Comparison of ENCODE assay signal across 21 mouse cellular contexts in the genomic region with DNA sequence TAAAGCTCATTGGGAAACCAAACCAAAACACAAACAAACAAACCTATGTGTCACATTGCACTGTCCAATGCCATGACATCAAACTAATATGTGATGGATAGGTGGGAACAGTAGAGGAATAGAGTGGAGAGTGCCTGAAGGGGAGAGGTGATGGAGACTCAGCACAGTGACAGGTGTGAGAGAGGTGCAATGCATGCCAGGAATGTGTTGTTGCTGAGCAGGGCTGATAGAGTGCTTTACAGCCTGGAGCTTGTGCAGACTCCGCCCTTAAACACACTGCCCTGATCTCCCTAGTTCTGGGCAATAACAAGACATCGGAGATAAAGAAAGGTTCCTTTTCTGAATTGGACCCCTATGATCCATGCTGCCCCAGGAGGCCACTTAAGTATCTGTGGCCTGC. TPM values are rescaled to one million over a fixed set of nuclear protein-coding genes. Genes with fewer than 3 reads are reported as not detected.
DNase-seq lines count a peak whose midpoint lies in the region; ATAC-seq and TF ChIP-seq lines count a peak whose summit lies in the region.
"Had no signal": no experiment of that assay in that cellular context is flagged by ENCODE, and none has a peak within 500 bp of the region (broad histone marks: within the 10 kb centered on the region; RNA-seq: fewer than 3 reads in every experiment).

No protein-coding gene starts in this region.

- ATAC-seq in megakaryocyte, adult 5-6 weeks (ENCODE audit: poor library complexity, severe bottlenecking): no peak
- peak; percentile 7; the same call in 1 of the 2 replicates for ATAC-seq in liver, postnatal 0 days
- ATAC-seq: activated CD4-positive, CD25-positive, alpha-beta regulatory T cell, adult 4 months; forebrain, embryonic 14.5 days had no signal

- H3K27ac ChIP-seq in layer of hippocampus, adult 2 months: peak overlapping the region; percentile 94; the same call in 1 of the 2 replicates
- no peak overlapping the region for H3K27ac ChIP-seq in liver, postnatal 0 days (ENCODE audit: low read depth)
- H3K27ac ChIP-seq: embryonic facial prominence, embryonic 12.5 days; embryonic facial prominence, embryonic 15.5 days; heart, adult 2 months; hindbrain, embryonic 12.5 days; hindbrain, embryonic 15.5 days had no signal

- no peak for TF ChIP-seq CTCF in layer of hippocampus, adult 2 months (conservative IDR thresholded peaks at IDR 0.05)
- no peak for TF ChIP-seq CTCF in liver, postnatal 0 days (IDR thresholded peaks at IDR 0.05; ENCODE audit: low read depth)

- no peak overlapping the region for H3K4me3 ChIP-seq in layer of hippocampus, adult 2 months
- peak overlapping the region; percentile 21 for H3K4me3 ChIP-seq in megakaryocyte, embryonic 14.5 days (replicated peaks)
- H3K4me3 ChIP-seq in liver, postnatal 0 days (ENCODE audit: low read depth, low read length): no peak overlapping the region
- H3K4me3 ChIP-seq: embryonic facial prominence, embryonic 12.5 days; embryonic facial prominence, embryonic 15.5 days; heart, adult 2 months; hindbrain, embryonic 12.5 days; hindbrain, embryonic 15.5 days had no signal

- DNase-seq in layer of hippocampus, adult 2 months (ENCODE audit: low spot score in 2 of 2): no peak
- no peak for DNase-seq in layer of hippocampus, adult 18-20 months (ENCODE audit: low spot score in 2 of 2)
- no peak for DNase-seq in liver, postnatal 0 days
- no peak for DNase-seq in cerebellum, postnatal 25 days
- DNase-seq in cerebellum, postnatal 14 days: no peak
- DNase-seq: adrenal gland, adult 8-10 months; adrenal gland, postnatal 25 days; cerebellum, adult 11-12 months; cerebellum, adult 8-10 months; cerebellum, postnatal 10 days; gastrocnemius, postnatal 25 days; heart, adult 2 months had no signal

- no peaks in the 10 kb centered on the region for H3K9me3 ChIP-seq in megakaryocyte, embryonic 14.5 days
- no peaks in the 10 kb centered on the region for H3K9me3 ChIP-seq in liver, postnatal 0 days (ENCODE audit: low read length)
- H3K9me3 ChIP-seq: embryonic facial prominence, embryonic 12.5 days; embryonic facial prominence, embryonic 15.5 days; hindbrain, embryonic 12.5 days; hindbrain, embryonic 15.5 days had no signal

- H3K9ac ChIP-seq in liver, postnatal 0 days (replicated peaks): no peak overlapping the region
- H3K9ac ChIP-seq: embryonic facial prominence, embryonic 12.5 days; embryonic facial prominence, embryonic 15.5 days; hindbrain, embryonic 12.5 days; hindbrain, embryonic 15.5 days had no signal

- WGBS in liver, postnatal 0 days (ENCODE audit: insufficient replicate concordance): 85% methylated on average over 2 of the region's 2 CpGs

- no peaks in the 10 kb centered on the region for H3K36me3 ChIP-seq in megakaryocyte, embryonic 14.5 days (replicated peaks; ENCODE audit: low read length)
- H3K36me3 ChIP-seq in liver, postnatal 0 days (replicated peaks; ENCODE audit: insufficient read depth, low read length): no peaks in the 10 kb centered on the region
- H3K36me3 ChIP-seq: embryonic facial prominence, embryonic 12.5 days; embryonic facial prominence, embryonic 15.5 days; hindbrain, embryonic 12.5 days; hindbrain, embryonic 15.5 days had no signal

- peaks cover 3% of the 10 kb centered on the region for H3K27me3 ChIP-seq in megakaryocyte, embryonic 14.5 days (replicated peaks)
- H3K27me3 ChIP-seq in liver, postnatal 0 days (ENCODE audit: insufficient read depth, low read length): no peaks in the 10 kb centered on the region
- H3K27me3 ChIP-seq: embryonic facial prominence, embryonic 12.5 days; embryonic facial prominence, embryonic 15.5 days; hindbrain, embryonic 12.5 days; hindbrain, embryonic 15.5 days had no signal

- TF ChIP-seq EP300 in liver, postnatal 0 days (IDR thresholded peaks at IDR 0.05; ENCODE audit: low read depth): no peak

- no peak overlapping the region for H3K4me2 ChIP-seq in liver, postnatal 0 days (ENCODE audit: low read depth, low read length)
- H3K4me2 ChIP-seq: embryonic facial prominence, embryonic 12.5 days; embryonic facial prominence, embryonic 15.5 days; heart, embryonic 11.5 days; hindbrain, embryonic 12.5 days; hindbrain, embryonic 15.5 days had no signal

- no peaks in the 10 kb centered on the region for H3K4me1 ChIP-seq in megakaryocyte, embryonic 14.5 days
- H3K4me1 ChIP-seq in liver, postnatal 0 days (ENCODE audit: insufficient read depth): peaks cover 7% of the 10 kb centered on the region
- H3K4me1 ChIP-seq: embryonic facial prominence, embryonic 12.5 days; hindbrain, embryonic 12.5 days had no signal

RNA-seq across cellular contexts. Expression of a gene that starts 36.2 kb away (rescaled TPM):
- total RNA-seq in layer of hippocampus, adult 2 months (2021): 10 to 100 TPM; 11.6 to 12.9 TPM
- total RNA-seq in layer of hippocampus, adult 18-20 months (2021): 10 to 100 TPM in 1 of 2 experiments, 1 to 10 TPM in 1; 9.9 to 10.9 TPM
- polyA plus RNA-seq in megakaryocyte, embryonic 14.5 days (2012; ENCODE audit: insufficient read depth, low replicate concordance): 3.4 TPM in 1 of 2 replicates, not detected in the other
- 0.50 and 0.78 TPM in 2 replicates for total RNA-seq in megakaryocyte, adult 5-6 weeks (2015)
- total RNA-seq in megakaryocyte, adult 5-6 weeks (2017): 5.5 and 9.8 TPM in 2 replicates
- 0.50 and 0.70 TPM in 2 replicates for polyA plus RNA-seq in liver, postnatal 0 days (2015; fragmentation: Nextera tagmentation; extraction: Ambion mirVana)
